Mouse (Mus musculus) macrophage (primary cell): ENCODE data around the gene Zfp358. TPM values are rescaled to one million over a fixed set of nuclear protein-coding genes. Genes with fewer than 3 reads are reported as not detected.

Experiments used
- H3K27ac ChIP-seq: fragments of 350-480 bp; formaldehyde crosslinking; 2 replicates; pipeline ENCODE4 v1.9.0; 2021
- H3K36me3 ChIP-seq: fragments of 350-480 bp; formaldehyde crosslinking; 2 replicates; pipeline ENCODE4 v1.9.0; 2021; ENCODE audit errors: inconsistent target
- H3K4me3 ChIP-seq: fragments of 350-480 bp; formaldehyde crosslinking; 2 replicates; pipeline ENCODE4 v1.9.0; 2021; ENCODE audit errors: inconsistent target
- H3K79me2 ChIP-seq: fragments of 350-480 bp; formaldehyde crosslinking; 2 replicates; pipeline ENCODE4 v1.9.0; 2021; ENCODE audit errors: inconsistent target
- WGBS: methylation state at CpG from one replicate; pipeline ENCODE4 v1.1.7; 2026; ENCODE audit warnings: inconsistent platforms; ENCODE audit not compliant: missing documents; 5-methylcytosine and 5-hydroxymethylcytosine counted together
- polyA plus RNA-seq: library from polyadenylated mRNA; stranded (reverse); fragments of 250-400 nt; gene quantifications from 3 replicates; pipeline ENCODE4 v1.2.4, GENCODE M21; 2018; ENCODE audit warnings: inconsistent platforms

Gene Zfp358
- polyA plus RNA-seq, 1 experiment from 2014 or later, result 23.2 TPM

GRCm38 (mm10) chr8:3482240-3482740, 10.6 kb upstream of the Zfp358 start:
- WGBS, result 95% methylated on average over 22 of the region's 22 CpGs
- H3K36me3 ChIP-seq, result no peaks in the 10 kb centered on the region
- no peak overlapping the region for H3K27ac ChIP-seq
- H3K79me2 ChIP-seq, result no peaks in the 10 kb centered on the region
- no peak overlapping the region for H3K4me3 ChIP-seq

DNA sequence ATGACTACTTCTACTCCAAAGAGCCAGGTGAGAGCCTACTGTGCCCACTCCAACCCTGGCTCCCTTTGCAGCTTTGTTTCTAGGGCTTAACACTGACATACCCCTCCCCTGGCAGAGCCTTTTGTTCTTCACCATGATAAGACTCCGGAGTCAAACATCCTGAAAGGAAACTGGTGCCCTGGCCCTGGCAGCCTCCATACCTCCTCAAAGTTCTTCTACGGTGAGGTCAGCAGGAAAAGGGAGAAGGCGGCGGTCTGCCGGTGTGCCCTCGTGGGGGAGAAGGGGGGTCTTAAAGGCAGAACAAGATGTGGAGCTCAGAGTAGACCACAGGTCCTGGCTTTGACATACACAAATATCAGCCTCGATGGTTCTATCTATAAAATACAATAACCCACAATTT, 9.4 kb upstream of the Zfp358 start:
- H3K4me3 ChIP-seq, result no peak overlapping the region
- no peaks in the 10 kb centered on the region for H3K79me2 ChIP-seq
- H3K36me3 ChIP-seq, result no peaks in the 10 kb centered on the region
- no peak overlapping the region for H3K27ac ChIP-seq
- WGBS, result 18% methylated on average over 6 of the region's 7 CpGs

GRCm38 (mm10) chr8:3485192-3485591, 7.7 kb upstream of the Zfp358 start:
- Histone ChIP-seq H3K27ac (no peak overlapping the region), H3K36me3 (no peaks in the 10 kb centered on the region), H3K79me2 (no peaks in the 10 kb centered on the region), H3K4me3 (no peak overlapping the region)
- WGBS, result 46% methylated on average over 5 of the region's 5 CpGs

DNA sequence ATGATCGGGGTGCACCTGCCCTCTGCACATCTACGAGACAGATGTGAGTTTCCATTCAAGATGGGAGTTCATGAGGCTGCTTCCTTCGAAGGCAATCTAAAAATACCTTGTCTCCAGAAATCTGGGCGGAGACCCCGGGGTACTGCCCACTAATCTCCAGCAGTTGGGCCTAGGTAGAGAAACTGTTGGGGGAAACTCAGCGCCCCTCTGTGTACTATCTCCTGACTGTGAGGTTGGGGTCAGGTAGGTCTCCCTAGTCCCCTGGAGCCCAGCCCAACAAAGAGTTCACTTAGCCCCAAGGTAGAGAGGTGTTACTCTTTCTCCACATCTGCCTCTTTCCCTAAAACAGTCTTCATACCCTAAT, 889 bp downstream of the Zfp358 start:
- peak overlapping the region; percentile 86 for H3K4me3 ChIP-seq
- WGBS, result 42% methylated on average over 6 of the region's 6 CpGs
- H3K27ac ChIP-seq, result no peak overlapping the region
- H3K36me3 ChIP-seq, result peaks cover 6% of the 10 kb centered on the region; the same call in 1 of the 2 replicates
- H3K79me2 ChIP-seq, result no peaks in the 10 kb centered on the region

DNA sequence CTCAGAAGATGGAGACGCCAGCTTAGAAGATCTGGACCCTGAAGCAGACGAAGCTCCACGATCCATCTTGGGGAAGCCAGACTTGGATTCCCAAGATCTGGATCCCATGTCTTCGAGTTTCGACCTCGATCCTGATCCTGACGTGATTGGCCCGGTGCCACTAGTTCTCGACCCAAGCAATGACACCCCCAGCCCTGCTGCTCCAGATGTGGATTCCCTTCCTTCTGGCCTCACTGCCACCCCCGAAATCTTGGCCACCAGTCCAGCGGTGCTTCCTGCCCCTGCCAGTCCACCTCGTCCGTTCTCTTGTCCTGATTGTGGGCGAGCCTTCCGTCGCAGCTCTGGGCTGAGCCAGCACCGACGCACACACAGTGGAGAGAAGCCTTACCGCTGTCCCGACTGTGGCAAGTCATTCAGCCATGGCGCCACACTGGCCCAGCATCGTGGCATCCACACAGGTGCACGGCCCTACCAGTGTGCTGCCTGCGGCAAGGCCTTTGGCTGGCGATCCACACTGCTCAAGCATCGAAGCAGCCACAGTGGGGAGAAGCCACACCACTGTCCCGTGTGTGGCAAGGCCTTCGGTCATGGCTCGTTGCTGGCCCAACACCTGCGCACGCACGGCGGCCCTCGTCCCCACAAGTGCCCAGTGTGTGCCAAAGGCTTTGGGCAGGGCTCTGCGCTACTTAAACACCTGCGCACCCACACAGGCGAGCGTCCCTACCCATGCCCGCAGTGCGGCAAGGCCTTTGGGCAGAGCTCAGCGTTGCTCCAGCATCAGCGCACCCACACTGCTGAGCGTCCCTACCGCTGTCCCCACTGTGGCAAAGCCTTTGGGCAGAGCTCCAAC, 2.9 kb downstream of the Zfp358 start:
- Histone ChIP-seq H3K4me3 (no peak overlapping the region), H3K36me3 (peaks cover 6% of the 10 kb centered on the region; the same call in 1 of the 2 replicates), H3K27ac (no peak overlapping the region), H3K79me2 (peaks cover 3% of the 10 kb centered on the region)
- WGBS, result 97% methylated on average over 36 of the region's 44 CpGs

DNA sequence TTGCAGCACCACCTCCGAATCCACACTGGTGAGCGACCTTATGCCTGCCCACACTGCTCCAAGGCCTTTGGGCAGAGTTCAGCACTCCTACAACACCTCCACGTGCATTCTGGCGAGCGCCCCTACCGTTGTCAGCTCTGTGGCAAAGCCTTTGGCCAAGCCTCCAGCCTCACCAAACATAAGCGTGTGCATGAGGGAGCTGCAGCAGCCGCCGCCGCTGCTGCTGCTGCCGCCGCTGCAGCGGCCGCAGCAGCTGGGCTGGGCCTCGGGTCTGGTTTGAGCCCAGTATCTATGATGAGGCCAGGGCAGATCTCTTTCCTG, 3.5 kb downstream of the Zfp358 start:
- Histone ChIP-seq H3K4me3 (no peak overlapping the region), H3K79me2 (peaks cover 9% of the 10 kb centered on the region), H3K36me3 (peaks cover 6% of the 10 kb centered on the region; the same call in 1 of the 2 replicates), H3K27ac (no peak overlapping the region)
- 95% methylated on average over 15 of the region's 15 CpGs for WGBS

DNA sequence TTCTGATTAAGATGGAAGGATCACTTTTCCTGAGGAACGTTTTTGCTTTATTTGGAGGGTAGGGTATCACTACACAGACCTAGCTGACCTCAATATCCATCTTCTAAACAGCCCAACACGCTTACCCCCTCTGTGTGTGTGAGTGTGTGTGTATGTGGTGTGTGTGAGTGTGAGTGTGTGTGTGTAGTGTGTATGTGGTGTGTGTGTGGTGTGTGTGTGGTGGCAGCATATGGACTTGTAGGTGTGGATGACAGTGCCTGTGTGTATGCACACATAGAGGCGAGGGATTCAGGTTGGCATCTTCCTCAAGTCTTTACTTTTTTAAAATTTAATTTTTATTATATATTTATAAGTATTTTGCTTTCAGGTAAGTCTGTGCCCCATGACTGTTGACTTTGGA, 5.6 kb downstream of the Zfp358 start:
- Histone ChIP-seq H3K27ac (no peak overlapping the region), H3K79me2 (peaks cover 31% of the 10 kb centered on the region), H3K36me3 (peaks cover 6% of the 10 kb centered on the region; the same call in 1 of the 2 replicates), H3K4me3 (no peak overlapping the region)
- 94% methylated on average over 2 of the region's 3 CpGs for WGBS

GRCm38 (mm10) chr8:3499751-3500150, 6.8 kb downstream of the Zfp358 start:
- Histone ChIP-seq H3K79me2 (peaks cover 41% of the 10 kb centered on the region), H3K27ac (peak overlapping the region; percentile 71), H3K4me3 (peak overlapping the region; percentile 58), H3K36me3 (peaks cover 6% of the 10 kb centered on the region; the same call in 1 of the 2 replicates)
- 2% methylated on average over 8 of the region's 8 CpGs for WGBS

DNA sequence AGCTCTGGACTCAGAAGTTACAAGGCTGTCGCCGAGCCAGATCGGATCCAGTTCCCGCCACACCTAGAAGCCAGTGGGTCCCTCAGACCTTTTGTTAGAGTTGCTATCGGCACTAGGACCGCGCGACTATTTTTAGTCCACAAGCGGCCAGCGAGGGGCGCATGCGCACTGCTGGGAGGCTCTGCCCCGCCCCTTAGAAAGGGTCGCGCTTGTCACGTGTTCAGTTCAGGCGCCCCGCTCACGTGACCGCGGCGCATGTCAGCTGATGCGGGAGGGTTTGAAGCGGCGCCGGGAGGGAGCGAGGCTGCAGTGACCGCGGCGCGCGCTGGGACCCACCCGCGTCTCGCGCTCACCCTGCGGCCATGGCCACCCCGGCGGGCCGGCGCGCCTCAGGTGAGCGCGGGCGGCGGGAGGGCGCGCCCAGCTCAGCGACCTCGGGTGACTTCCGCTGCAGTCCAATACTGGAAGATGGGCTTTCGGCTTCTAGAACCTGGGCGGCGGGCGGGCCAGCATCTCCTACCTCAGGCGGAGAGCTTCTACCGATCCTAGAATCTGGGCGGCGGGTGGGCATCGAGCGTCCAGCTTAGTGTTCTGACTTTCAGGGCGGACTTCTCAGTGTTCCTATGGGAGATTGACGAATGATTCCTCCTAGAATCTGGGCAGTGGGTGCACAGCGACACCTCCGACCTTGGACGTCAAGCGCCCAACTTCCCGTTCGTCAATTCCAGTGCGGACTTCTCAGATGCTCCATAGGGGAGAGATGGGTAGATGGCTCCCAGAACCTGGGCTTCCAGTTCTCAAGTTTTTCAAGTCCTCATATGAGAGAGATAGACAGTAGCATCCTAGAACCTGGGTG, 7.5 kb downstream of the Zfp358 start, which contains the start of gene Mcoln1:
TSS of gene Mcoln1 (plus strand) at position 223 of the 856 bp plus-strand sequence.
- peak within 1 kb of the TSS; percentile 71 for H3K27ac ChIP-seq

GRCm38 (mm10) chr8:3502217-3502616, 9.3 kb downstream of the Zfp358 start:
- peaks cover 46% of the 10 kb centered on the region for H3K79me2 ChIP-seq
- no peak overlapping the region for H3K4me3 ChIP-seq
- H3K27ac ChIP-seq, result no peak overlapping the region
- 45% methylated on average over 4 of the region's 4 CpGs for WGBS
- peaks cover 18% of the 10 kb centered on the region for H3K36me3 ChIP-seq

More for the DNA sequence above, 7.5 kb downstream of the Zfp358 start, which contains the start of gene Mcoln1:
- H3K4me3 ChIP-seq, result peak within 1 kb of the TSS; percentile 79
- under 1% methylated on average over 67 of the region's 70 CpGs for WGBS
- peaks cover 46% of the 10 kb centered on the region for H3K79me2 ChIP-seq
- peaks cover 4% of the 10 kb centered on the region; the same call in 1 of the 2 replicates for H3K36me3 ChIP-seq

DNA sequence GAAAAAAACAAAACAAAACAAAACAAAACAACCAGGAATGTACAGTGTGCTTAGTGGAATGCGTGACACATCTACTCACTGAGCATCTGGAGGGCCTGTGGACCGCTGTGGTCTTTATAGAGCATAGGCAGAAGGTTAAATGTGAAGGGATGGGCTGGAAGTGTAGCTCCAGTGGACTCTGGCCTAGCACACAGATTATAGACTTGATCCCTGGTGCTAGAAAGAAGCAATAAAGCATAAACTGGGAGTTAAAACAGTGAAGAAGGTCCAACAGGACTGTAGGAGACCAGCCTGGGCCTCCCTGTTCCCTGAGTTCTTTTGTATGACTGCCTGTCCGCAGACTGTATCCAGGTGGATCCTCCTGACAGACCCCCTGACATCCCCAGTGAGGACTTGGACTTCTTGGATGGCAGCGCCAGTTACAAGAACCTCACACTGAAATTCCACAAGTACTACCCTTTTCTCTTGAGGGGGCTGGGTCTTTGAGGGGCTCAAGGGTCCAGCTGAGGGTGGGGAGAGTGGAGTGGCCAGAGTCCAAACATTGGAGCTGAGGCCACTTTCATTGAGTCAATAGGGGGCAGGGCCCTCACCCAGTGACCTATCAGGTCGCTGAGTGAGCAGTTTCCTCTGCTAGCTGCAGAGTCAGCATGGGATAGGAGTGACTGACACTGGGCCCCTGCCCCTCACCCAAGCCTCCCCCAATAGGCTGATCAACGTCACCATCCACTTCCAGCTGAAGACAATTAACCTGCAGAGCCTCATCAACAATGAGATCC, 15.2 kb downstream of the Zfp358 start:
- WGBS, result 91% methylated on average over 6 of the region's 6 CpGs
- H3K4me3 ChIP-seq, result no peak overlapping the region
- peaks cover 74% of the 10 kb centered on the region for H3K36me3 ChIP-seq
- H3K79me2 ChIP-seq, result peaks cover 20% of the 10 kb centered on the region; the same call in 1 of the 2 replicates
- no peak overlapping the region for H3K27ac ChIP-seq

- Histone ChIP-seq H3K27ac (no peak overlapping the region), H3K4me3 (peak overlapping the region; percentile 89), H3K79me2 (no peaks in the 10 kb centered on the region), H3K36me3 (peaks cover 41% of the 10 kb centered on the region)
- 48% methylated on average over 13 of the region's 13 CpGs for WGBS
These were observed 21.8 kb downstream of the Zfp358 start for GRCm38 (mm10) chr8:3514681-3515247.

GRCm38 (mm10) chr8:3515260-3515671, 22.3 kb downstream of the Zfp358 start, which contains the start of gene Pnpla6:
Gene Pnpla6 (plus strand): TSS chr8:3515384.
- 1% methylated on average over 25 of the region's 25 CpGs for WGBS
- Histone ChIP-seq H3K79me2 (no peaks in the 10 kb centered on the region), H3K27ac (peak within 1 kb of the TSS; percentile 42), H3K4me3 (peak within 1 kb of the TSS; percentile 89), H3K36me3 (peaks cover 39% of the 10 kb centered on the region)
